Mouse (Mus musculus): Measurements from ENCODE around the gene Ogfod2.

The Ogfod2 gene

DNA sequence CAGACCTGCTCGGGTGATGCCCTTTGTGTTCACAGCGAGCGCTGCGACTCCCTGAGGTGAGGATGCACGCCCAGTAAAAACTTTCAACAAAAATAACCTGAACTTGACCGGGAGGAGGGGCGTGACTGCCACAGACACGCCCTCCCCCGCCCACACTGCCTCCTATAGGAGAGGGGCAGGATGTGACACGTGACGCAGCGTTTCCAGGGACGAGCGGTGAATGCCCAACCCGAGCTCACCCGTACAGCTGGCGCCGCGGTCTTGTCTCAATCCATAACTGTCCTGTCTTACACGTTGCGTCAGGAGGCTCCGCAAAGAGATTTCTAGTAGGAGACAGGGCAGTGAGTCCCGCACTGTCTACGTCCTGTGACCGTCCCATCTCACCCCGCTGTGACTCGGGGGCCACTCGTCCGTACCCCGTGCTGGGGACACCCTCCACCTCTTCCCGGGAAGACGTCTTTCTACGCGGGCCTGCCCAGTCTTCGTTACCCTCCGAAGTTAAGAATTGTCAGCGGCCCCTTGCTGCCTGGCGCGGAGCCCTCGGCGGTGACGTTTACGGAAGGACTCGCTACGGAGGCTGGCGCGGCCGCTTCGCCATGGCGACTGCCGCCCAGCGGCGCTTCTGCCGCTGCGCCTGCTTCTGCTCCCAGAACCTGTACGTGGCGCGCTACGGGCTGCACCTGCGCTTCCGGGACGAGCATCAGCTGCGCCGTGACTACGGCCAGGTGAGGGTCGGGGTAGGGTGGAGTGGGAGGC lies at the start of gene Ogfod2:
Gene Ogfod2, plus strand, starts transcription at position 556 of the 756 bp plus-strand sequence.
- peak; percentile 87 for DNase-seq (ENCODE audit: low read depth, low spot score)

DNA sequence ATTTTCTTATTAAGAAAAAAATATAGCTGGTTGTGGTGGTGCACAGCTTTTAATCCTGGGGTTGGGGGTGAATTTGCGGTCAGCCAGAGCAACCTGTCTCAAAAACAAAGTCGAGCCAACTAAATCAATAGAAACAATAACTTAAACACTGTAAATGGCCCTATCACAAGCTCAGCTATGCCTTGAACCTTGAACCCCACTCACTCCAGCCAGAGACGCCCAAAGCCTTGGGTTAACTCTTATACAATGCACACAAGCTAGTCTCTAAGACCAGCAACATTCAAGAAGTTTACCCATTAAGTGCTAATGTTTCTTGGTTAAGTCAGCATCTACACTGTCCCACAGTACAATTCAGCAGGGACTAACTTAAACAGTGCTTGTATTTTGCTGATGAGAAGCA lies 42.4 kb upstream of the Ogfod2 start:
- no peak for DNase-seq (ENCODE audit: low read depth, low spot score)

DNA sequence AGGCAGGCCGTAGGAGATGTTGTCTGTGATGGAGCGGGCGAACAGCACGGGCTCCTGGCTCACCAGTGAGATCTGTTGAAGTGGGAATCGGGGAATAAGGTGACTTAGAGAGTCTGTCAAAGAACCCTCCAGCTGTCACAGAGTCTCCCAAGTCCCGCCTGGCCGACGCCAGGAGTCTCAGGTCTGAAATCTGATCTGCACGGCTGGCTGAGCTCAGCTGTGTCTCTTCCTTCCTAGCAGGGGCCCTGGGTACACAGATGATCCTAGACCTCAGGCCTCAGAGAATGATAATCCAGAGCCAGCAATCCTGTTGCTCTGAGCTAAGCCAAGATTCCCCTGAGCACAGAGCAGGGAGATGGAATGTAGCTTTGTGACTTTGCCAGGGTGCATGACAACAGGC lies 38.4 kb upstream of the Ogfod2 start:
- DNase-seq (ENCODE audit: low read depth, low spot score), result no peak

DNA sequence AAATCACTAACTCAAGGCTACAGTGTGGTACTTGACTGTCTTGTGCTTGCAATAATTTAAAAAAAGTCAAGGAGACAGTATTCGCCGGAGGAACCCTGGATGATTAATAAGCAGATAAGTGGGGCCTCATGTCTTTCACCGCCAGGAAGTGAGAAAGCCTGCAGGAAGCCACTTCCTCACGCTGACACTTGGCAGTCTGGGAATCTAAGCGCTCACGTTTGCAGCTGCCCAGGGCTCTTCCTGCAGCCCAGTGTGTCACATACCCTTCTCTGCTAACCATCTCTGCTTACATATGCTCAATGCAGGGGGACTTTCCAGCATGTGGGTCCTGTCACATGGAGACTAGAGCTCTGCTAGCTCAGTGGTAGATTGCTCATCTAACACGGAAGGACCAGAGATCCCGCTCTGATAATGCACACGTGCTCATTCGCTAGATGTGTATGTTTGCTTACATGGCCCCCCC lies 37.2 kb upstream of the Ogfod2 start:
- DNase-seq (ENCODE audit: low read depth, low spot score), result no peak

DNA sequence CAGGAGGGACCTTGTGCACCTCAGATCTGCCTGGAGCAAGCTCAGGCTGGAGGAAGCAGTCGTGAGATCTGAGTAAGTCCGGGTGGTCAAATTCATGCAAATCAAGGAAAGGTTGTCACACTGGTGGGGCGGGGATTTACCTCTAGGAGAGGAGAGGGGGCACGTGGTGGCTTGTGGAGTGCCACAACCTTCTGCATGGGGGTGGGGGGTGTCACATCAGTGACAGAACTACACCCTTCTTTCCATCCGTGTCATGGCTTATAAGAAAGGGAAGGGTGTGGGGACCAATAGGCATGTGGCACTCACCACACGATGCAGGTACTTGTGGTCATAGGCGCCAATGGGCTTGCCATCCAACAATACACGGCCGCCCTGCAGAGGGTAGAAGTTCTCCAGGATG lies 36.4 kb upstream of the Ogfod2 start:
- no peak for DNase-seq (ENCODE audit: low read depth, low spot score)

DNA sequence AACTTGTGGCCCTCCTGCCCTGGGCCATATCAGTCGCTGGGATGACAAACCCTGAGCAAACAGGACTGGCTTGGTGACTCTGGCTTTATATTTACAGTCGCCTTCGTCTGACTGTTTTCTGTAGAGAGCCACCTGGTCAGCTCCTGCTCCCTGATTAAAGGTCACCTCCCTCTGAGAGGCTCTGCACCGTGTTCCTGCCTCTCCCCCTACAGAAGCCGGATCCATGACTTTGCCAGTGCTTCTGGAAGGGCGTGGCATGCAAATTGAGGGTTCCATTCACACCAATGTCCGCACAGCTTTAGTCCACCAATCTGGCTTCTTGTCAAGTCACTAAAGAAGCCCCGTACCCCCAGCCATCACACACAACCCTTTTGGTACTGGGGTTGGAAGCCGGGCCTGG lies 35.5 kb upstream of the Ogfod2 start:
- DNase-seq (ENCODE audit: low read depth, low spot score), result peak; percentile 76

DNA sequence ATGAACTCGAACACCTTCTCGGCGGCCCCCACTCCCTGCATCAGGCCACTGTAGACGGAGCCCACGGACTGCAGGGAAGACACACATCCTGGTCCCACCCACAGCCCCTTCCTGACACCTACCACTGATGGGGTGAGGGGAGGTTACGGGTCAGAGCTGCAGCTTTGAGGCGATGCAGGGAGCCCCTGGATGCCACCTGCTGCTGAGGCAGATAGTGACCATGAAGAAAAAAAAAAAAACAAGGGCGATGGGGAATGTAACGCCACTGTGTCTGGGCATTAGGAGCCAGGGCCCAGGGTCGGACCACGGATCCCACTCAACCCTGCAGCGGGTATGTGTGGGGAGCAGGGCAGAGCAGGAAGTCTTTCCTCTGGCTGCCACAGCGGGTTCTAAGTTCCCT lies 34.9 kb upstream of the Ogfod2 start:
- DNase-seq (ENCODE audit: low read depth, low spot score), result no peak

DNA sequence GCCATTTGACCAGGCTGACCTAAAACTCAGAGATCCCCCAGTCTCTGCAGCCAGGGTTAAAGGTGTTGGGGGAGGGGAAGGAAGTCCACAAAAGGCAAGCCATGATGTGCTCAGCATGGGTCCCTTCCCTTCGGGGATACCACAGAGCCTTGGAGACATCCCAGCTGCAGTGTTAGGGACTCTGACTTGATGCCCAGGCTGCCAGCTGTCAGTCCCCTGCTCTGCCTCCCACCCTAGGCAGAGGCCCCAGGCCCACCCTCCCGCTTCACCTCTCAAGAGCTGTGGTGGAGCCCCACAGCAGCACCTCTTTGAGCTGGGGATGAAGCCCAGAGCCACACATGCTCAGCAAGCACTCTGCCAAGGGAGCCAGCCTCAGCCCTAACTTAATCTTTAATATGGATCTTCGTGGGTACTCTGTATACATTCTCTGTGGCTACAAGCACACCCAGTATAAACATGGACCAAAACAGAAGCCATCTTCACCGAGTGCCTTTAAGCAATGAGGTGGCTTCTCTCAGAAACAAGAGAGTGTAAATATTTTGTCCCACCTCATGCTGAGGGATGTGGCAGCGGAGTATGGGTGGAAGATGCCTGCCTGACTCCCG lies 34.1 kb upstream of the Ogfod2 start:
- no peak for DNase-seq (ENCODE audit: low read depth, low spot score)

DNA sequence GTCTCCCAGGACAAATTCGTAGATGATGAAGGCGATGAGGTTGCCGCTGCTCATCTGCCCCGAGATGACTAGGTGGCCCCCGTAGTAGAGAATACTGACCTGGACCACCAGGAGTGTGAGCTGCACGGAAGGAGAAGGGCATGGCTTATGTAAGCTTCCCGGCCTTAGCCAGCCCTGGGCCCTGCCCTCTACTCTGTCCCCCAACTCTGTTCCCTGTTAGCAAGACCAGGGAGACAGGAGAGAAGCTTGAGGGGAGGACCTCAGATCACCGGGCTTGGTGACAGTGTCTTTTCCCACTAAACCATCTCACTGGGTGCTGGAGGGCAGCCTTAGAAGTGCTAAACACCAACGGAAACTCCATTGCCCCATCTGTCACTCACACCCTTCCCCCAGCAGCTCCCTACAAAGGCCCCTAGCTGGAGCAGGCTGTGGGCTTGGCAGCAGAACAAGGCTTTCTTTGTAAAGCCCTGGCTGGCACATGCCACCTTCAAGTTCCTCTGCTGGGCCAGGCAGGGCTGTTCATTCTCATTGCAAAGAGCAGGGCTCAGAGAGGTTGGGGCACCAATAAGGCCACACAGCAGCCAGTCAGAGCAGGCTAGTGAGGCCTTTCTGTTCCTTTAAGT lies 33.2 kb upstream of the Ogfod2 start:
- DNase-seq (ENCODE audit: low read depth, low spot score), result no peak

DNA sequence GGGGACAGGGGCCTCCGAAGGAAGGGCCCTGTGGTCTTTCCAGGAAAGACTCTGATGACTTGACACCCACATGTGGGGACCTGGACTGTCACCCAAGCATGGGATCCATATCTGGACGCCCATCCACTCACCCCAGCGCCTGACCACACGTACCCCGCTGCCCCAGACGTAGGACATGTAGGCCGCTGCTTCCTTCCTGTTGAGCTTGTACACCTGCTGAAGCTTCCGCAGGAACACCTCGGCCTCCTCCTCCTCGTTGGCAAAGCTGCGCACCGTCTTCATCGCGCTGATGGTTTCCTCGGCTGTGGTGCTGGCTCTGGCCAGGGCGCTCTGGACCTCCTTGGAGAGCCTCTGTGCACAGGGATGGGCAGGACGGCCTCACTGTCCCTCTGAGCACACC lies 32.2 kb upstream of the Ogfod2 start:
- DNase-seq (ENCODE audit: low read depth, low spot score), result no peak

DNA sequence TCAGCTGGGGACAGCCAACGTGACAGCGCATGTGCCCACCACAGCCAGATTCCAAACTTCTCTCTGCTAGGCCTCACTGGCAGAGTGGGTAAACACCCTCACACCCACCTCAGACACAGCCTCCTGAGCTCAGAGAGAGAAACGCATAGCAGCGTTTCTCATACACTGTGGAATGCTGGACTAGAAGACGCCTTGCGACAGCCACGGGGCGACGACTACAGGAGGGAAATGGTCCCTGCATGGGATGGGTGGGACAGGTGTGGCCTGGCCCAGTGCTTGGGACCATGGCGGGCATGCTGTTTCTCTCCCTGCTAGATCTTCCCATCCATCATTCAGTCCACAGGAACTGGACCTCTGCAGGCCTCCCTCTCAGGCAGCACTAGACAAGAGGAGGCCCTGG lies 29.6 kb upstream of the Ogfod2 start:
- DNase-seq (ENCODE audit: low read depth, low spot score), result no peak

DNA sequence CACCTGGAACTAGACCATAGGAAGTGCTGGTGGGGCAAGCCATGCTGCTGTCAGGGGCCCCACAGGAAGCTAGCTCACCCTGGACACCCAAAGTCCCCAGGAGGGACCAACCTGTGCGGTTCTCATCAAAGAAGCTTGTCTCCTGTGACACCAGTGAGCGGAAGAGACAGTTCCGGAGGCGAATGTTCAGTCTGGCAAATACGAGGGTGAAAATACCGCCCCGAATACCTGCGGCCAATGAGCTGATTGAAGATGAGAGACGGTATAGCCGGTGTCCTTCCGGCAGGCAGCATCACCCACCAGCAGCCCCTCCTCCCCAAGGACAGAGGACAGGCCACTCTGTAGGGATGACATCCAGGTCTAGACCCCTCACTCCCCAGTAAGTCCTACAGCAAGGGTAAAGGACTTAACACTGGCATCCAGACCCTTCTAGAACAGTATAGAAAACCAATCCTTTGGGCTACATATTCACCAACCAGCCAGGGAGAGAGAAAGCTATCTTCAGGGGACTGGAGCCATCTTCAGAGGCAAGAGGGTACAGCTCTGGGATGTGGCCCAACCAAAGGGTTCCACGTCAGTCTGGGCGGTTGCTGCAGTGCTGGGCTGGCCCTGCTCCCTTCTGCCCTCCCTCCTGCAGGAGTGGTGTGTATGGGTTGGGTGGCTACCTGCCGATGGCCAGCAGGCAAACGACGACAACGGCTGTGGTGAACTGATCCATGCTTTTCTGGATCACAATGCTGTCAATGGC lies 29.0 kb upstream of the Ogfod2 start:
- DNase-seq (ENCODE audit: low read depth, low spot score), result no peak

DNA sequence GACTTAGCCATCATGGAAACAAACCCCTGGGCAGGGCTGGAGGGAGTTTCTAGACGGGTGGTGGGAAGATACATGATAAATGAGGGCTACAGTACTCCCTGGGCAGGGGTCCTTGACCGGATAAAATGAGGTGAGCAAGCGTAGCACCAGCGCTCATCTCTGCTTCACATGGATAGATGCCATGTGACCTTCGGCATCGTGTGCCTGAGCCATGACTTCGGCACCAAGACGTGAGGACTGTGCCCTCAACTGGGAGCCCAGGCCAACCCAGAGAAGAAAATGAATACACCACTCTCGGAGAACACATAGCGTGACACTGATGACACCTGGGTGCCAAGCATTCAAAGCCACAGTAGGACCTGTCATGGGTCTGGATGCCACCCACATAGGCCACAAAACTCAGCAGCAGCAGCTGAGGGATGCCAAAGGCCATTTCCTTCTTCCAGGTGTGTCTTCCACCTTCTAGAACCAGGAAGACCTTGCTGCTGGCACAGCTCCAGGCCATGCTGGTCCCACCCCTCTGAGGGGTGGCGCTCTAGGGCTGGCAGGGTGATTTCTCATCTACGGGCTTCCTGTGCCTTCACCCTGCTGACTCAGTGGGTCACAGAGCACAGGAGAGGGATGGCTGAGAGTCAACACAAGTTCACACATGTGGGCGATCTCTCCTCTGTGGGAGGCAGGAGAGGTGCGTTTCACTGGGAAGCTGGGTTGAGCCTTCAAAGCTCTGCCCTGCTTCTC lies 28.1 kb upstream of the Ogfod2 start:
- no peak for DNase-seq (ENCODE audit: low read depth, low spot score)

DNA sequence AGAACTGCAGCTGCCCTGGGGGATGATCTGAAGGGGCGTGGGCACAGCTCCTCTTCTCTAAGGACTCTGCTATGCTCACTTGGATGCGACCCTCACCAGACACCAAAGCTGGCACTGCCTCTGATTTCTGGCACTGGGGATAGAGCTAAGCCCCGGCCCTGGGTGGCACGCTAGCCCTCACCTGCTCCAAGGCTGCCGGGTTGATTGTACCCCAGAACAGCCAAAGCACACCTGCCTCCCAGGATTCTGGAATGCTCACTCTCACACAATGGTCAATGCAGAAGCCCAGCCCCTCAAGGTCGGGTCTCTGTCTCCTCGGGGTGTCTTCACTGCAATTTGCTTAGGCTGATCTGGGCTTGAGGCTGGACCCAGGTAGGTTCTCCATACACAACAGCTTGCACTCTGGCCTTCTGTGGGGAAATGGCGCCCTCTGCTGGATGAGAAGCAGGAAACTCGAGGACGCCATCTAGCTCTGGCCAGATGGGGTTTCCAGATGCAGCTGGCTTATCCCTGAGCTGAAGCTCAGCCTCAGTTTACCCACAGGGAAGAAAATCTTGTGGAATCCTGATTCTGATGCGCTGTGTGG lies 27.4 kb upstream of the Ogfod2 start:
- DNase-seq (ENCODE audit: low read depth, low spot score), result peak; percentile 82

DNA sequence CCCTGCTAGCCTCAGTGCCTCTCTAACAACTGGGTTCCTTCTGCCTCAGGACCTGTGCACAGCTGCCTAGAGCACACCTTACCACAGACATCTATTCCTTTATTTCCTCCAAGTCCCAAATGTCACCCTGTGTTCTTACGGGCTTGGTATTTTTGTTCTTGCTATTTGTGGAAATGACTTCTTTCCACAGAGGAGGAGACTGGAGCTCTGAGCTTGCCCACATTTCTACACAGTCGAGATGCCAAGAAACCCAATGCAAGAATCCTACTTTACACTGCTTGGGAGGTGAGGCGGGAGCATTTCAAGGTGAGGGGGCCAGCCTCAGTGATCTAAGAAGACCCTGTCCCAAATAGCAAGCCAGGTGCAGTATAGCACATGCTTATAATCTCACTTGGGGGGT lies 26.6 kb upstream of the Ogfod2 start:
- DNase-seq (ENCODE audit: low read depth, low spot score), result no peak

DNA sequence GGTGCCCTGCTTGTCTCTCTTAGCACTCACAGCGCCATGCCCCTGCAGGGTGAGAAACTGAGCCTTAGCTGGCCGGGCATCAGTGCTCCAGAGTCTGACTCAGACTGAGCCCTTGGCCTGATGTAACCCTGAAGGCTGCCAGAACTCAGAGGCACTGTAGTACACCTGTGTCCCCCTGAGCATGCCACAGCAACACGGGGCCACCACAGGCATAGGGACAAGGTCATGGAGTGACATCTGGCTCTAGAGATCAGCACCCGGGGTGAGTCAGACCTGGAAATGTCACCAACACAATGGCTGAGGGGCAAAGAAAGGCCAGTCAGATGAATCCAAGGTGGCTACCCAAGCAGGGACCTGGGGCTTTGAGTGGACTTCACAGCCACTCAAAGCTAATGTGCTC lies 25.2 kb upstream of the Ogfod2 start:
- DNase-seq (ENCODE audit: low read depth, low spot score), result no peak

DNA sequence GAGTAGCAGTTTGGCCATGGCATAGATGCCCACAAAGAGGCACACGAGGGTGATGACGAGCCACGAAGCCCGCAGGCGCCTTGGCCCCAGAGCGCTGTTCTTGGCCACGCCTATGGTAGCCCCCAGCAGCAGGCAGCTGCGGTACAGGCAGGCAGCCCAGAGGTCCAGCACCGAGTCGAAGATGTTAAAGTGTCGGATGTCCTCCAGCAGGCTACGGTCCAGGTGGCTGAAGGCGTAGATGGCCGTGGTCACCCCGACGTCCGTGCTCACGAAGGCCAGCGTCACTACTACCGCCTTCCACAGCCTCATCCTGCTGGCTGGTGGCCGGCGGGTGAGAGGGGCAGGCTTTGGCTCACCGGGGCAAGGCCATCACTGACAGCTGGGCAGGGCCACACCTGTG lies 22.2 kb upstream of the Ogfod2 start:
- DNase-seq (ENCODE audit: low read depth, low spot score), result peak; percentile 21

DNA sequence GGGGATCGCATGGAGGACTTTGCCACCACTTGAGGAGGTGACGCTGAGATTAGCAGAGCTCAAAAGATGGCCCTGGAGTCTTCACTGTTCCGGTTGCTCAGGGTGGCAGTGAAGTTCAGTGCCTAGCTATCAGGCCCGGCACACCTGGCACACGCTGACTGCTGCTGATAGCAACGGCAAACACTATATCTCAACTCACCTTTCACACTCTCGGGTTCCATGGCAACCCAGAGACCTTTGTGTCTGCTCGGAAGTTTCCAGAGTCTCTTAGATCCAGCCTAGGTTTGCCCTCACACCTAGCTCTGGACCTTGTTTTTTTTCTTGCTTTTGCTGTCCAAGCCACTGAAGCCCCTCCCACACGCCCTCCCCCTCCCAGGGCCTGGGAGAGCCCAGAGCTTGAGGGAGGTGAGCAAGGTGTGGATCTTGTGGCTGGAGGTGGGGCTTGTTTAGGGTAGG lies 20.1 kb upstream of the Ogfod2 start:
- peak; percentile 71 for DNase-seq (ENCODE audit: low read depth, low spot score)

DNA sequence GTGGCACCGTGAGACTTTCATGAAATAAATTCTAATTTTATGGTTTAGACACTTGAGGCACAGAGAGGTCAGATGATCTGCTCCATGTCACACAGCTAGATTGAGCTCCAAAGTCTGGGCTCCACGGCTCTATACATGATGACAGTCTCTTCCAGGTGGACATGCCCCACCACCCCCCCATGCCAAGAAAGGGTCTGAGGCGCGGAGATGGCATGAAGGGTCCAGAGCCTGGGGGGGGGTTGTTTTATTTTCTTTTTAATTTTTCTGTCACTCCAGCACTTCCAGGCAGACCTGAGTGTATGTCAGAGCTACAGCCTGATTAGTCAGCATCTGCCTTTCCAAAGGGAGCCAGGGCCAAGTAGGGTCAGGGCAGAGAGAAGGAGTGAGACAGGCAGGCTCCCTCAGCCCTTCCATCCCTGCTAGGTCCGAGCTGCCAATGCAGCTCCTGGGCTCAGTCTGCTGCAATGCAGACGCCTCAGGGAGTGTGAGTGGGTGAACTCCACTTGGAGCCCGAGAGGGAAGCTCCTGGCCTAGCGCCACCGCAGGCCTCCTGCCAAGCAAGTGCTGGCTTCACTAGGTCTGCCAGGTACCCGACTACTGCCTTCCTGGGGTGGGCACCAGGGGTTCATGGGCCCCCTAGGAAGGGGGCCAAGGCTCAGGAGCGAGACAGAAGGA lies 18.8 kb upstream of the Ogfod2 start:
- no peak for DNase-seq (ENCODE audit: low read depth, low spot score)

DNA sequence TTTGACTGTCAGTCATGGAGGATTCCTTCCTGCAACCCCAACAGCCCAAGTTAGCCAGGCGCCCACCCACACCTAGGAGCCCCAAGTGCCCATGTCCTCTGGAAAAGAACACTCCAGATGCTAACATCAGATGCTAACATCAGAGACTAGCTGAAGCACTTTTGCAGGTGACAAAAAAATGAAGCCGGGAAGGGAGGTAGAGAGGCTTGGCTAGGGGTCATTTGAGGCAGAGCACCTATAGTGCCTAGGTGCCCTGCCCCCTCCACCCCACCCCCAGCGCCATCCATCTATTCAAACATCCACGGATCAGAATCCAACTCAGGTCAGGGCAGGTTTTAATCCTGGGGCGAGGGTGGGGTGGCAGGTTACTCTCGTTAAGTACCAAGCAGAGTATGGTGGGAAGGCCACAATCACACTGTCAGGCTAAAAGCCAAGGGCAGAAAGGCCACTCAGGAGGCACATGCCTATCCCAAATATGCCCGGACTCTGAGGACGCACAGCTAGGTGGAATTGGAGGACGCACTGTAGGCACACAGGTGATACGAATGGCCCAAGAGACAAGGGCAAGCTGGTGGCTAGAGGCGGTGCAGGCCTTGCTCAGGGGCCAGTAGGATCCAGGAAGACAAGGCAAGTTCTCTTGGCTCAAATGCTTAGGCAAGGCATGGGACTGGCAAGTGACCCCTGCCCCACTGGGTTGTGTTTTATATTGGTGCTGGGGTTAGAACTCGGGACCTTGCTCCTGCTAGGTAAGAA lies 18.1 kb upstream of the Ogfod2 start:
- DNase-seq (ENCODE audit: low read depth, low spot score), result no peak
